Mouse (Mus musculus) left cerebral cortex, adult 6 months (tissue): ENCODE data around the gene Tmem94. TPM values are rescaled to one million over a fixed set of nuclear protein-coding genes. Genes with fewer than 3 reads are reported as not detected.

Experiments
- long read RNA-seq, 2 experiments: library from polyadenylated mRNA; unstranded; transcript quantifications; one replicate each; pipeline ENCODE4 v2.0.0; 2019 to 2020
- polyA plus RNA-seq: library from polyadenylated mRNA; unstranded; fragments of <200 nt; fragmentation: Nextera tagmentation; gene quantifications from 2 replicates; pipeline ENCODE4 v1.2.3, GENCODE M21; 2021

Tmem94 gene
- polyA plus RNA-seq, result 18.1 and 22.2 TPM in 2 replicates
- long read RNA-seq, experiment 1, partial matches to known transcripts, result 4 of 11 reads
- long read RNA-seq, experiment 1, other reads (novel, unspliced or antisense), result 7 of 11 reads
- long read RNA-seq, experiment 2, partial matches to known transcripts, result 9 of 9 reads
- long read RNA-seq, experiment 2, other reads (novel, unspliced or antisense), result 0 of 9 reads

GRCm38 (mm10) chr11:115765103-115765606 is at the start of gene Tmem94:
Gene Tmem94, plus strand, starts transcription at chr11:115765433.

GRCm38 (mm10) chr11:115813507-115814296 is 48.5 kb downstream of the Tmem94 start, which contains the start of gene Caskin2:
Gene Caskin2, minus strand, starts transcription at chr11:115813639.

GRCm38 (mm10) chr11:115814605-115815450 is 49.6 kb downstream of the Tmem94 start, which contains the start of gene Tsen54:
Gene Tsen54, plus strand, starts transcription at chr11:115814724.

GRCm38 (mm10) chr11:115823774-115824740 is 58.8 kb downstream of the Tmem94 start, which contains the start of gene Llgl2:
Gene Llgl2, plus strand, starts transcription at chr11:115824049.

Other genes with a start within 250 kb of the Tmem94 start
- gene Sumo2, start 229.2 kb upstream of the Tmem94 start, polyA plus RNA-seq, result 614 and 680 TPM in 2 replicates
- 24.0 and 25.4 TPM in 2 replicates for gene Nup85, start 201.0 kb upstream of the Tmem94 start, polyA plus RNA-seq
- 52.9 and 69.6 TPM in 2 replicates for gene Mrps7, start 161.5 kb upstream of the Tmem94 start, polyA plus RNA-seq
- 5.6 and 19.8 TPM in 2 replicates for gene Gga3, start 161.4 kb upstream of the Tmem94 start, polyA plus RNA-seq
- 21.1 and 23.1 TPM in 2 replicates for gene Mif4gd, start 152.5 kb upstream of the Tmem94 start, polyA plus RNA-seq
- 42.4 and 49.2 TPM in 2 replicates for gene Slc25a19, start 137.1 kb upstream of the Tmem94 start, polyA plus RNA-seq
- gene Grb2, start 56.8 kb upstream of the Tmem94 start, polyA plus RNA-seq, result 18.5 and 33.1 TPM in 2 replicates
- gene Caskin2, start 48.2 kb downstream of the Tmem94 start, polyA plus RNA-seq, result 8.5 and 14.8 TPM in 2 replicates
- gene Tsen54, start 49.3 kb downstream of the Tmem94 start, polyA plus RNA-seq, result 5.4 and 6.0 TPM in 2 replicates
- gene Llgl2, start 58.6 kb downstream of the Tmem94 start, polyA plus RNA-seq, result 7.0 and 7.4 TPM in 2 replicates
- 0.14 TPM in 1 of 2 replicates, not detected in the other for gene Myo15b, start 93.0 kb downstream of the Tmem94 start, polyA plus RNA-seq
- gene Smim5, start 134.5 kb downstream of the Tmem94 start, polyA plus RNA-seq, result 1.4 and 1.7 TPM in 2 replicates
- gene Smim6, start 146.6 kb downstream of the Tmem94 start, polyA plus RNA-seq, result not detected in 2 replicates
- 26.6 and 36.8 TPM in 2 replicates for gene Sap30bp, start 167.8 kb downstream of the Tmem94 start, polyA plus RNA-seq
- 7.0 and 8.5 TPM in 2 replicates for gene Recql5, start 168.0 kb downstream of the Tmem94 start, polyA plus RNA-seq
- gene Itgb4, start 209.3 kb downstream of the Tmem94 start, polyA plus RNA-seq, result 3.5 and 3.7 TPM in 2 replicates
- 19.0 and 23.7 TPM in 2 replicates for gene Galk1, start 247.3 kb downstream of the Tmem94 start, polyA plus RNA-seq